Mouse (Mus musculus): Measurements from ENCODE around the gene Mr1.

DNA sequence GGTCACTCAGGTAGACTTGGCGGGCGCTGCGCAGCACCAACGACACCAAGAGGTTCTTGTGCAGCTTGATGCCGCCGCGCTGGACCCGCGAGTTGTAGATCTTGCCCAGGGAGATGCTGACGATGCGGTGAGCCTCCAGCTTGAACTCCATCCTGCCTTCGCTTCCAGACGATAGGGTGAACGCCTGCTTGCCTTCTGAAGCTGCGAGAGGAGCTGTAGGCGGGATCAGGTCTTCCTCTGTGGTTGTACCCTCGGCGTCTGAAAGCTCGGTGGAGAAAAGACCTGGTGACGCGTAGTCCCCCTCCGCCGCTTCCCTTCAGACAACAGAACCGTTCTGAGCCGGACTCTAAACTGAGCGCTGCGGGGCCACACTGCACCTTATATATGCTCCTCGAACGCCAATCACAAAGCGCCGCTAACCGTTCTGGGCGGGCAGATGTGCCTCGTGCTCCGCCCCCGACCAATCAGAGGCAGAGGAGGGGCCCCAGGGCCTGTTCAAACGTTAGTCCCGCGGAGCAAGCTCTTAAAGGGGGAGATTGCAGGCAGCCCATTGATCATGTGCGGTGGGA is 47.2 kb downstream of the Mr1 start, which contains the start of gene Ier5:
- TF ChIP-seq CTCF (IDR thresholded peaks at IDR 0.05; ENCODE audit: extremely low read depth, insufficient read length, insufficient replicate concordance, low read depth, low read length) (no peak), POLR2A (IDR thresholded peaks at IDR 0.05; ENCODE audit: low read depth, low read length) (peak; percentile 100)

All from small intestine, adult 2 months (tissue).